ENCODE assay signal across 29 mouse cellular contexts in genomic region chr2:152884101-152884645, GRCm38 (mm10). TPM values are rescaled to one million over a fixed set of nuclear protein-coding genes. Genes with fewer than 3 reads are reported as not detected.
DNase-seq lines count a peak whose midpoint lies in the region; ATAC-seq and TF ChIP-seq lines count a peak whose summit lies in the region.
"Had no signal": no experiment of that assay in that cellular context is flagged by ENCODE, and none has a peak within 500 bp of the region (broad histone marks: within the 10 kb centered on the region; RNA-seq: fewer than 3 reads in every experiment).

No protein-coding gene starts in this region.

- peak; percentile 13 to 24 for DNase-seq in layer of hippocampus, adult 2 months (ENCODE audit: low spot score in 2 of 2)
- no peak for DNase-seq in layer of hippocampus, postnatal 10 days (ENCODE audit: low spot score in 2 of 2)
- DNase-seq in CD4-positive helper T cell, adult 2 months (ENCODE audit: low read depth, low spot score) = peak; percentile 11
- peak; percentile 20 for DNase-seq in ES-CJ7 (ENCODE audit: low read depth, low spot score)
- DNase-seq in left cerebral cortex, adult 9 months (ENCODE audit: low spot score in 2 of 2) = peak; percentile 69 to 81
- no peak for DNase-seq in cerebellum, adult 9-11 months
- no peak for DNase-seq in gastrocnemius, postnatal 36 days
- DNase-seq: cerebellum, adult 2 months; gastrocnemius, adult 2 months; kidney, adult 9 months; kidney, postnatal 25 days; lung, adult 18-20 months; lung, postnatal 14 days; midbrain, embryonic 14.5 days; thymus, postnatal 25 days had no signal

- no peak for TF ChIP-seq CTCF in layer of hippocampus, adult 2 months (conservative IDR thresholded peaks at IDR 0.05)

- 97% methylated on average over 6 of the region's 6 CpGs for WGBS in hindbrain, embryonic 12.5 days

- peaks cover 80% of the 10 kb centered on the region for H3K36me3 ChIP-seq in hindbrain, embryonic 12.5 days
- H3K36me3 ChIP-seq: neural tube, embryonic 15.5 days had no signal

- 0 out of 2 replicates have a peak overlapping the region, but pooled peaks have one; percentile 23 for H3K27ac ChIP-seq in layer of hippocampus, adult 2 months
- no peak overlapping the region for H3K27ac ChIP-seq in hindbrain, embryonic 12.5 days
- H3K27ac ChIP-seq: embryonic facial prominence, embryonic 12.5 days; forebrain, embryonic 13.5 days; gastrocnemius, adult 2 months; heart, embryonic 13.5 days; hindbrain, embryonic 14.5 days; neural tube, embryonic 15.5 days had no signal

- ATAC-seq in hindbrain, embryonic 12.5 days (ENCODE audit: low FRiP score) = no peak
- ATAC-seq: forebrain, embryonic 13.5 days had no signal

- H3K9ac ChIP-seq in hindbrain, embryonic 12.5 days = no peak overlapping the region
- H3K9ac ChIP-seq: embryonic facial prominence, embryonic 12.5 days; forebrain, embryonic 13.5 days; heart, embryonic 13.5 days; hindbrain, embryonic 14.5 days; neural tube, embryonic 15.5 days had no signal

- intact Hi-C loops in gastrocnemius, postnatal 36 days (cut with DNase I) = no loop called here

- no peaks in the 10 kb centered on the region for H3K4me1 ChIP-seq in hindbrain, embryonic 12.5 days
- H3K4me1 ChIP-seq: embryonic facial prominence, embryonic 12.5 days; forebrain, embryonic 13.5 days; heart, embryonic 13.5 days; megakaryocyte, embryonic 14.5 days; neural tube, embryonic 15.5 days had no signal

- no peaks in the 10 kb centered on the region for H3K9me3 ChIP-seq in hindbrain, embryonic 12.5 days (replicated peaks)
- H3K9me3 ChIP-seq: embryonic facial prominence, embryonic 12.5 days; forebrain, embryonic 13.5 days; G1E; heart, embryonic 13.5 days; megakaryocyte, embryonic 14.5 days; neural tube, embryonic 15.5 days had no signal

- no peaks in the 10 kb centered on the region for H3K27me3 ChIP-seq in hindbrain, embryonic 12.5 days
- H3K27me3 ChIP-seq: embryonic facial prominence, embryonic 12.5 days; forebrain, embryonic 13.5 days; heart, embryonic 13.5 days; megakaryocyte, embryonic 14.5 days; neural tube, embryonic 15.5 days had no signal

- no peak overlapping the region for H3K4me2 ChIP-seq in hindbrain, embryonic 12.5 days (replicated peaks)
- H3K4me2 ChIP-seq: embryonic facial prominence, embryonic 12.5 days; forebrain, embryonic 13.5 days; heart, embryonic 13.5 days; hindbrain, embryonic 14.5 days; liver, embryonic 11.5 days; neural tube, embryonic 15.5 days had no signal

- no peak overlapping the region for H3K4me3 ChIP-seq in layer of hippocampus, adult 2 months
- no peak overlapping the region for H3K4me3 ChIP-seq in hindbrain, embryonic 12.5 days
- H3K4me3 ChIP-seq: embryonic facial prominence, embryonic 12.5 days; erythroblast, embryonic 14.5 days; forebrain, embryonic 13.5 days; gastrocnemius, adult 2 months; heart, embryonic 13.5 days; megakaryocyte, embryonic 14.5 days; myocyte; neural tube, embryonic 15.5 days had no signal

RNA-seq across cellular contexts. Expression of gene Mylk2, which starts 27.0 kb away (rescaled TPM):
- total RNA-seq in layer of hippocampus, adult 2 months (2021) = not detected
- total RNA-seq in layer of hippocampus, postnatal 10 days (2021) = not detected
- 0.10 TPM in 1 of 2 replicates, not detected in the other for polyA plus RNA-seq in hindbrain, embryonic 12.5 days (2016; fragmentation: Nextera tagmentation; extraction: Ambion mirVana)
- 100 to 1,000 TPM; 443 to 553 TPM for total RNA-seq in gastrocnemius, postnatal 36 days (2021)
- total RNA-seq: granulocyte monocyte progenitor cell, adult 5-6 weeks had no signal
- polyA plus RNA-seq: cerebellum, adult 2 months; cortical plate, adult 2 months; erythroblast, embryonic 14.5 days; forebrain, embryonic 13.5 days; G1E; hindbrain, embryonic 14.5 days; limb, embryonic 11.5 days; liver, embryonic 11.5 days; midbrain, embryonic 14.5 days had no signal

RNA-seq across cellular contexts. Expression of gene Tpx2, which starts 36.4 kb away (rescaled TPM):
- total RNA-seq in layer of hippocampus, adult 2 months (2021) = 1 to 10 TPM; 2.0 to 2.2 TPM
- 1 to 10 TPM; 5.9 to 6.6 TPM for total RNA-seq in layer of hippocampus, postnatal 10 days (2021)
- 81.5 and 87.9 TPM in 2 replicates for polyA plus RNA-seq in hindbrain, embryonic 12.5 days (2016; fragmentation: Nextera tagmentation; extraction: Ambion mirVana)
- total RNA-seq in gastrocnemius, postnatal 36 days (2021) = 1 to 10 TPM; 1.4 to 1.9 TPM

RNA-seq across cellular contexts. Expression of gene Foxs1, which starts 48.8 kb away (rescaled TPM):
- total RNA-seq in layer of hippocampus, adult 2 months (2021) = under 1 TPM; 0.37 to 0.84 TPM
- 1 to 10 TPM; 1.5 TPM for total RNA-seq in layer of hippocampus, postnatal 10 days (2021)
- 1.3 and 2.5 TPM in 2 replicates for polyA plus RNA-seq in hindbrain, embryonic 12.5 days (2016; fragmentation: Nextera tagmentation; extraction: Ambion mirVana)
- 1 to 10 TPM; 1.5 to 2.2 TPM for total RNA-seq in gastrocnemius, postnatal 36 days (2021)
- total RNA-seq: G1E; granulocyte monocyte progenitor cell, adult 5-6 weeks had no signal
- polyA plus RNA-seq: erythroblast, embryonic 14.5 days; G1E had no signal

RNA-seq across cellular contexts. Expression of gene Bcl2l1, which starts 52.6 kb away (rescaled TPM):
- 100 to 1,000 TPM; 129 to 134 TPM for total RNA-seq in layer of hippocampus, adult 2 months (2021)
- 100 to 1,000 TPM; 109 to 117 TPM for total RNA-seq in layer of hippocampus, postnatal 10 days (2021)
- polyA plus RNA-seq in hindbrain, embryonic 12.5 days (2016; fragmentation: Nextera tagmentation; extraction: Ambion mirVana) = 155 and 166 TPM in 2 replicates
- total RNA-seq in gastrocnemius, postnatal 36 days (2021) = 10 to 100 TPM; 15.4 to 17.6 TPM

Comparison
In these comparisons a context has a peak if more than half of its experiments do, and no peak if none do; other contexts are left out.
1. DNase-seq: peak in layer of hippocampus, adult 2 months (2 of 2), CD4-positive helper T cell, adult 2 months (single experiment), ES-CJ7 (single experiment) and left cerebral cortex, adult 9 months (2 of 2); none in layer of hippocampus, postnatal 10 days (0 of 2), cerebellum, adult 9-11 months (single experiment) and gastrocnemius, postnatal 36 days (0 of 2).
2. RNA of gene Mylk2, which starts 27.0 kb away (total RNA-seq): 443 to 553 TPM in gastrocnemius, postnatal 36 days; not detected in layer of hippocampus, adult 2 months and not detected in layer of hippocampus, postnatal 10 days; every median in the first group is over 100 times any median in the second.